Mouse (Mus musculus) right cerebral cortex, postnatal 14 days (tissue): Measurements from ENCODE around the gene Cfap74.
"Not testable (repeated sequence)": the region's sequence is repeated elsewhere in the genome, so short reads cannot be mapped to it uniquely, and the experiment has no call there.

Experiments
- DNase-seq: peaks from one replicate; pipeline ENCODE4 v3.0.0; 2022

Gene Cfap74

GRCm38 (mm10) chr4:155470263-155470953 is 61.4 kb downstream of the Cfap74 start:
- DNase-seq: no peak

GRCm38 (mm10) chr4:155470997-155471396 is 62.0 kb downstream of the Cfap74 start:
- no peak for DNase-seq

GRCm38 (mm10) chr4:155471406-155471805 is 62.4 kb downstream of the Cfap74 start:
- DNase-seq: no peak

- DNase-seq: no peak
Observed at GRCm38 (mm10) chr4:155472716-155473290, 63.8 kb downstream of the Cfap74 start.

- DNase-seq: no peak
Observed at GRCm38 (mm10) chr4:155473319-155473718, 64.3 kb downstream of the Cfap74 start.

- not testable (repeated sequence) for DNase-seq
Observed at GRCm38 (mm10) chr4:155473796-155474195, 64.8 kb downstream of the Cfap74 start.

GRCm38 (mm10) chr4:155481381-155482124 is 72.6 kb downstream of the Cfap74 start:
- peak; percentile 77 for DNase-seq

GRCm38 (mm10) chr4:155482125-155482480 is 73.1 kb downstream of the Cfap74 start:
- no peak for DNase-seq

GRCm38 (mm10) chr4:155482733-155483540 is 73.9 kb downstream of the Cfap74 start:
- no peak for DNase-seq

GRCm38 (mm10) chr4:155485521-155485920 is 76.5 kb downstream of the Cfap74 start:
- DNase-seq: no peak

- no peak for DNase-seq
Observed at GRCm38 (mm10) chr4:155487746-155488145, 78.8 kb downstream of the Cfap74 start.

GRCm38 (mm10) chr4:155488232-155489025 is 79.4 kb downstream of the Cfap74 start:
- DNase-seq: peak; percentile 39

GRCm38 (mm10) chr4:155489101-155489970 is 80.3 kb downstream of the Cfap74 start:
- DNase-seq: no peak

GRCm38 (mm10) chr4:155490456-155490855 is 81.5 kb downstream of the Cfap74 start:
- no peak for DNase-seq

- DNase-seq: peak; percentile 98
Observed at GRCm38 (mm10) chr4:155490990-155491504, 82.1 kb downstream of the Cfap74 start, which contains the start of gene Gnb1. TSS of gene Gnb1 (plus strand) at chr4:155491361.

- no peak for DNase-seq
Observed at GRCm38 (mm10) chr4:155491529-155492130, 82.6 kb downstream of the Cfap74 start.

GRCm38 (mm10) chr4:155492131-155492633 is 83.2 kb downstream of the Cfap74 start:
- peak; percentile 54 for DNase-seq

GRCm38 (mm10) chr4:155494891-155495290 is 85.9 kb downstream of the Cfap74 start:
- no peak for DNase-seq

- DNase-seq: no peak
Observed at GRCm38 (mm10) chr4:155497963-155498362, 89.0 kb downstream of the Cfap74 start.

GRCm38 (mm10) chr4:155501126-155501525 is 92.1 kb downstream of the Cfap74 start:
- no peak for DNase-seq
